Mouse (Mus musculus) adrenal gland, adult 18-20 months (tissue): Measurements from ENCODE around the gene Tjp2. TPM values are rescaled to one million over a fixed set of nuclear protein-coding genes. Genes with fewer than 3 reads are reported as not detected.
"Not testable (repeated sequence)": the region's sequence is repeated elsewhere in the genome, so short reads cannot be mapped to it uniquely, and the experiment has no call there.

Experiments
- DNase-seq, 2 experiments: peaks; one replicate each; pipeline ENCODE4 v3.0.0; 2021 to 2022; ENCODE audit warnings: low spot score in 2 of 2
- total RNA-seq, 2 experiments: library from RNA; stranded (reverse); gene quantifications; 1 replicate in 1 of 2; 2 replicates in 1 of 2; pipeline ENCODE4 v1.2.3; 2021

Tjp2 gene
- total RNA-seq, 2 experiments from 2014 or later, result 6.3 to 10.5 TPM

DNA sequence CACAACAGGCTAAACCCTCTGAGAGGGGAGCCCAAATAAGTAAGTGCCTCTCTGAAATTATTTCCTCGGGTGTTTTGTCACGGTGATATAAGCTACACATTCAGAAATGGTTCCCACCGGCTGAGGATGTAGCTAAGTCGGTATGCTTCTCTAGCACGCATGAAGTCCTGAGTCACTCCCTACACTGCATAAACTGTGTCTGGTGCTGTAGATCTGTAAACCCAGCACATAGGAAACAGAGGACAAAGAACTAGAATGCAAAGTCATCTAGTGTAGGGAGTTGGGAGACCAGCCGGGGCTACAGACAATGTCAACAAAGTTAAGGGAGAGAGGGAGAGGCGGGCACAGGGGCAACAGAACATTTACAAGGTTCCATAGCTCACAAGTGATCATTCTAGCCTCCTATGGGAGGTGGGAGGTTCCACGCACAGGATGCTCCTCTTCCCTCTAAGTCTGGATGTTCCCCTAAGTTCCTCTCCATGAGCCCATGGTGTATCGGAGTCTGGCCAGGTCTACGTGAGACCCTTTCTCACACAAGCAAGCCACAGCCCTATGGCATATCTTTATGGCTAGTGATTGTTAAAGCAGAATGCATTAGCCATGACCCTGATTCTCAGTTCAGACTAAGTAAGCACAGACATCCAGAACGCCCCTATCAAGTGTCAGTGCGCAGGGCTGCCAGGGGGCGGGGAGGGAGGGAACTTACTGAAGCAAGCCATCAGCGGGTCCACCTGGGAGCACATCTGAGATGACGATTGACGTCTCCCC, 90.5 kb downstream of the Tjp2 start:
- DNase-seq, result no peak

DNA sequence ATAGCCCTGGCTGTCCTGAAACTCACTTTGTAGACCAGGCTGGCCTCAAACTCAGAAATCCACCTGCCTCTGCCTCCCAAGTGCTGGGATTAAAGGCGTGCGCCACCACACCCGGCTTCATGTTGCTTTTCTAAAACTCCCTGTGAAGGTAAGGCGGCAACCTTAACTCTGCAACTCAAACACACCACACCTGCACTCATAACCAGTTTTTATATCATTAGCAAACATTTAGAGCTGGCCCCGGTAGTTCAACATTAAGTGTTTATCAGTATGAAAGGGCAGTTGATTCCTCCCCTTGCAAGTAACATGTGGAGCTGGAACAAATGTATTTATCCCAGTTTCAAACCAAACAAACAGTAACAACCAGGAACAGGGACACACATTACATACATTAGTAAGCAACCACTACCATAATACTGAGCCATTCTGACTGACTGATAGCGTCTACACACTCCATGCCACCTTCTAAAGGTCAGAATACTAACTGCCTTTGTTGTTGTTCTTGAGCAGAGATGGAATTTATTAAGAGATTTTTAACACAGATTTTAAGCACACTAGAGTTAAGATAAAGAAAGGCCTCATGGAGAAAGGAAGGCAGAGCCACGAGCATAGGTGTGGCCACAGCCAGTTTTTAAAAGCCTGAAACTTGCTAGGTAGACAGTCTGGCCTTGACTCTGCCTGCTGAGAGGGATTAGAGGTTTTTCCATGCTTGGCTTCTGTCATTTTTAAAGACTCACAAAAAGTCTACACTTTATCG, 101.1 kb downstream of the Tjp2 start:
- DNase-seq, result no peak

DNA sequence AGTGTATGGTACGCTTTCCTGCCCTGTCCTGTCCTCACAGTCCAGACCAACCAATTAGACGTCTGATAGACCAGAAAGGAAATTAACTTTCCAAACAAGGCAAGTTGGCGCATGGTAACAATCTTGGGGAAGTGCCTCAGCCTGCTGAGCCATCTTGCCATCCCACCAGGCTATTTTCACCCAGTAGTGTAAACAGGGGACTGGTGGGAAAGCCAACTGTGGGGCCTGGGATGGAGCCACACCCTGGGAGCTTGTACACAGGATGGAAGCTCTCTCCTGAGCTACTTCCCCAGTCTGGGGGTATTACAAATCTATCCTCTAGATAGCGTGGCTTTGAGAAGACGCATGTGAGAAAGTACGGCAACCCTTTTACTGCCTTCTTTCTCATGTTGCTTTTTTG, 101.7 kb downstream of the Tjp2 start:
- no peak for DNase-seq

- no peak for DNase-seq
Measured at GRCm38 (mm10) chr19:24122647-24123046, 102.2 kb downstream of the Tjp2 start.

DNA sequence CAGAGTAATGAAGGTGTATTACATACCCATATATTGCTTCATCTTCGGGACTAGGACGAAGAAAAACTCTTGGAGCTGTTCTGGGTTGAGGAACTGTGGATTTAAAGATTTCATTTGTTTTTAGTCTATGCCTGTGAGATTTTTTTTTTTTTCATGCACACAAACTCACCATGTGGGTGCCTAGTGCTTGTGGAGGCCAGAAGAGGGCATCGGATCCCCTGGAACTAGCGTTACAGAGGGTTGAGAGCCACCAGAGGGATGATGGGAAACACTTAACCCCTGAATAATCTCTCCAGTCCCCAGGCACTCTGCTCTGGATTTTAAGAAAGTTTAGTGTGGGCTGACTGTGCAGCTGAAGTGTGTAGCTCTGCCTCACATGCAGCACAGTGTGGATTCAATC, 104.0 kb downstream of the Tjp2 start:
- DNase-seq, result no peak

- no peak for DNase-seq
Measured at GRCm38 (mm10) chr19:24118775-24119174, 106.1 kb downstream of the Tjp2 start.

GRCm38 (mm10) chr19:24111581-24111980, 113.2 kb downstream of the Tjp2 start:
- no peak for DNase-seq

GRCm38 (mm10) chr19:24107707-24108106, 117.1 kb downstream of the Tjp2 start:
- DNase-seq, result no peak

DNA sequence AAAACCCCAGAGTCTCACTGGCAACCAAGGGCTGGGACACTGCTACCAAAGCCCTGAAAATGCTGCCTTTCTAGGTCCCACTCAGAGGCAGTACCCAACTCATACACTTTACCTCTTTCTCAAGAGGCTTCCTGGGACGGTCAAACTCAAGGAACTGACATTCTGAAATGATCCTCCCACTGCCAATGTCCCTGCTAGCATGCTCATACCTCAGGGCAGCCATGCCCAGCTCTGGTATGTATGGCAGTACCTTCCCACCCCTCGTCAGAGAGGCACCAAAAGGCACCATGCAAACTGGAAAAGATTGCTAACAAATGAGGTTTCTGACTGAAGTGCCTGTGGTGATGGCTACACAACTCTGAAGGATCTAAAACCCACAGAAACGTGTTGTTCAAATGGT, 121.0 kb downstream of the Tjp2 start:
- DNase-seq, result no peak

GRCm38 (mm10) chr19:24102562-24103126, 122.2 kb downstream of the Tjp2 start:
- DNase-seq, result no peak

DNA sequence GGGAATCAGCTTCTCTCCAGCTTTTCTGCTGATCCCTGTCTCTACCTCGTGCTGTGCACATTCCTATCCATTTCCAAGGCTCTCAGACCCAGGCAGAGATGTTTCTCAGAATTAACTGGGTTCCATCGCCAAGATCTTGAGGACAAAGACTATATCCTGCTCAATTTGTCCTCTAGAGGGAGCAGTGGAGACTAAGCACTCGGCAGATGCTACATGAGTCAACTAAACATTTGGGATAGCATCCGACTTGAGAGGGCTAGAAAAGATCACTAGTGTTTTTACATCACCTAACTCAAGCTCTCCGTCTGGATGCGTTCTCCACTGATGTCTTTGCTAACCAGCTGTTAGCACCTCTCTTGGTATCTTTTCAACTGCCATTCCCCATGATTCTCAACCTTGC, 123.6 kb downstream of the Tjp2 start:
- no peak for DNase-seq

- no peak for DNase-seq
Measured at GRCm38 (mm10) chr19:24098691-24099090, 126.1 kb downstream of the Tjp2 start.

- no peak for DNase-seq
Measured at GRCm38 (mm10) chr19:24097666-24098455, 127.0 kb downstream of the Tjp2 start.

GRCm38 (mm10) chr19:24092060-24092459, 132.8 kb downstream of the Tjp2 start:
- not testable (repeated sequence) for DNase-seq

DNA sequence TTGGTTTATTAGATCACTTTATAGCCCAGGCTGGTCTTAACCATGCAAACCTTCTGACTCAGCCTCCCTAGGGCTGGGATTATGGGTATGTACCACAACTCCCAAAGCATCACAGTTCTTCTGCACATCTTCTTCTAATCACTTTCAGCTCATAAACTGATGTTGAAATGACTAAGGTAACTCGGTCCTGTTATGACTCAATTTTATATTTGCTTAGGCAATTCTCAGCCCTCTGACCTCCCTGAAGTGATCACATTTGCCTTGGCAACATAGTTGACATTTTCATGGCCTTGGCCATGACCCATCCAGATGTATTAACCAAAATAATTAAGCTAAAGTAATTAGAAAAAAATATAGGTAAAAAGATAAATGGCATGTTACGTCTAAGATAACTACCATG, 134.5 kb downstream of the Tjp2 start:
- no peak for DNase-seq

DNA sequence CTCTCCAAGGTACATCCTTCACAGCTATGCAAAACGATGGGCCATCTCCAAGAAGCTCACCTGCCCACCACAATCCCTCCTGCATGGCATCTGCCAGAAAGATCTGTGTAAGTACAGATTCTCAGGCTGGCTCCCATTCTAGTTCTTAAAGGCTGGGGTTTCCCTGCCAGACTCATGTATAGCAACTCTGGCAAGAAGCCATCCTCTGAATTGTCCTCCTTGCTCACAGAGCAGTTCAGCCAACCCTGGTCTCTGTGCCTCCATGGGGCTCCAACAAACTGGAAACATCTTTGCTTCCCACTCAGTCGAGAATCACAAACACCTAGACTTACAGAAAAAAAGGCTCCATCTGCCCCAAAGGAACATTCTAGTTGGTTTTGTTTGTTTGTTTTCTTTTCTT, 139.5 kb downstream of the Tjp2 start:
- no peak for DNase-seq

DNA sequence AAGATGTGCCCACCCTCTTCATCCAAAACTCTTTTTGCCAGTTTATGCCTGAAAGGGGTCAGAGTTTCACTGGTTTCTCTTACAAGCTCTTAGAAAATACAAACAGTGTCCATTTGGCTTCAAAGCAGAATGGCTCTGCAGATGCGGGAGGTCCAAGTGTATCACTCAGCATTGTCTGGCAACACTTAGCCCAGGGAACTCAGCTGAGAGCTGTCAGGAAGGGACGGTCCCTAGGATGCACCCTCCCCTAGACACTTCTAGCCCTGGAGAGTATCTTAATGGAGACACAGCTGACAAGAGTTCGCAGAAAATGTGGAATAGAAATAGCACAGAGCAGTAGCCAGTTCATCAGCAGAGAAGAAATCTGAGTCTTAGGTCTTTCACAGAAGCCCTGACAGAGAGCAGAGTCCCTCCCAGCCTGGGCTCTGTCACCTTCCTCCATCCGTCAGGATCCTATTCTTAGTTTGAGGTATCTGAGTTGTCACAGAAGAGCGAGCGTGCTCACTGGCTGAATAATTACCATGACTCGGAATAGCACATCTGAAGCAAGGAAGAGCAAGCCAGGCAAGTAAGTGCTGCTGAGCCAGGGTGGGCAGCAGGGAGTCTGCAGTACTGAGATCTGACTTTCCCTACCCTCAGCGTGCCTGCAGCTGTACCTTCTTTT, 144.3 kb downstream of the Tjp2 start:
- no peak for DNase-seq

DNA sequence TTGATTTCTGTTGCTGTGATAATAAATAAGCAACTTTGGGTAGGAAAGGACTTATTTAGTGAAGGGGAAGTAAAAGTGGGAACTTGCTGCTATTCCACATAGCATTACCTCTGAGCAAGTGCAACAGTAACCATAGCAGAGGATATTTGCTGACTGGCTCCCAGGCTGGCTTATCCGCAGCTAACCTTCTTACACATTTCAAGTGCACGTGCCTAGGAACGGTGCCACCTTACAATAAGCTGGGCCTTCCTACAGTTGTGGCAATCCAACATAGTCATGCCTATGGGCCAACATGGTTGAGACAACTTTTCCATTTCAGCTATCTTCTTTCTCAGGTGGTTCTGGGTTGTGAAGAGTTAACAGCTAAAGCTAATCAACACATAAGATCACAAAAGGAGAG, 147.2 kb downstream of the Tjp2 start:
- no peak for DNase-seq

GRCm38 (mm10) chr19:24076536-24076935, 148.3 kb downstream of the Tjp2 start:
- DNase-seq, result no peak

GRCm38 (mm10) chr19:24075927-24076326, 148.9 kb downstream of the Tjp2 start:
- DNase-seq, result no peak

- DNase-seq, result no peak
Measured at GRCm38 (mm10) chr19:24073155-24073554, 151.7 kb downstream of the Tjp2 start.
